Mouse (Mus musculus): ENCODE data around the gene Tnfrsf8. TPM values are rescaled to one million over a fixed set of nuclear protein-coding genes. Genes with fewer than 3 reads are reported as not detected.

Gene Tnfrsf8
- polyA plus RNA-seq, 1 experiment from 2014 or later = 0.11 TPM

GRCm38 (mm10) chr4:145276368-145277249, 38.4 kb downstream of the Tnfrsf8 start:
- no peak overlapping the region for H3K4me2 ChIP-seq (replicated peaks)
- H3K4me3 ChIP-seq (replicated peaks) = no peak overlapping the region
- no peak for ATAC-seq
- H3K27me3 ChIP-seq (replicated peaks) = no peaks in the 10 kb centered on the region
- 82% methylated on average over 6 of the region's 6 CpGs for WGBS
- H3K9me3 ChIP-seq = no peaks in the 10 kb centered on the region
- H3K4me1 ChIP-seq (replicated peaks) = no peaks in the 10 kb centered on the region
- no peak overlapping the region for H3K9ac ChIP-seq
- H3K36me3 ChIP-seq = no peaks in the 10 kb centered on the region
- no peak overlapping the region for H3K27ac ChIP-seq

- Histone ChIP-seq H3K9ac (no peak overlapping the region), H3K4me1 (replicated peaks) (no peaks in the 10 kb centered on the region), H3K4me2 (replicated peaks) (no peak overlapping the region), H3K36me3 (no peaks in the 10 kb centered on the region), H3K27me3 (replicated peaks) (no peaks in the 10 kb centered on the region), H3K9me3 (no peaks in the 10 kb centered on the region), H3K27ac (no peak overlapping the region), H3K4me3 (replicated peaks) (no peak overlapping the region)
- ATAC-seq = no peak
- 96% methylated on average over 5 of the region's 5 CpGs for WGBS
Measured at GRCm38 (mm10) chr4:145274887-145275286, 40.1 kb downstream of the Tnfrsf8 start.

- Histone ChIP-seq H3K9ac (no peak overlapping the region), H3K9me3 (no peaks in the 10 kb centered on the region), H3K4me3 (replicated peaks) (no peak overlapping the region), H3K27me3 (replicated peaks) (no peaks in the 10 kb centered on the region), H3K36me3 (no peaks in the 10 kb centered on the region), H3K4me1 (replicated peaks) (no peaks in the 10 kb centered on the region), H3K27ac (no peak overlapping the region), H3K4me2 (replicated peaks) (no peak overlapping the region)
- 88% methylated on average over 5 of the region's 5 CpGs for WGBS
- ATAC-seq = no peak
Measured at GRCm38 (mm10) chr4:145273923-145274322, 41.0 kb downstream of the Tnfrsf8 start.

GRCm38 (mm10) chr4:145272763-145273162, 42.2 kb downstream of the Tnfrsf8 start:
- WGBS = 62% methylated on average over 1 of the region's 1 CpGs
- Histone ChIP-seq H3K4me1 (replicated peaks) (no peaks in the 10 kb centered on the region), H3K9me3 (no peaks in the 10 kb centered on the region), H3K4me2 (replicated peaks) (no peak overlapping the region), H3K36me3 (no peaks in the 10 kb centered on the region), H3K27ac (0 out of 2 replicates have a peak overlapping the region, but pooled peaks have one; percentile 17), H3K27me3 (replicated peaks) (no peaks in the 10 kb centered on the region), H3K9ac (no peak overlapping the region), H3K4me3 (replicated peaks) (no peak overlapping the region)
- no peak for ATAC-seq

- no peaks in the 10 kb centered on the region for H3K9me3 ChIP-seq
- H3K27me3 ChIP-seq (replicated peaks) = no peaks in the 10 kb centered on the region
- no peak overlapping the region for H3K4me3 ChIP-seq (replicated peaks)
- no peaks in the 10 kb centered on the region for H3K4me1 ChIP-seq (replicated peaks)
- WGBS = 77% methylated on average over 4 of the region's 4 CpGs
- H3K4me2 ChIP-seq (replicated peaks) = no peak overlapping the region
- no peak overlapping the region for H3K27ac ChIP-seq
- no peaks in the 10 kb centered on the region for H3K36me3 ChIP-seq
- ATAC-seq = no peak
- no peak overlapping the region for H3K9ac ChIP-seq
Measured at GRCm38 (mm10) chr4:145271634-145272033, 43.3 kb downstream of the Tnfrsf8 start.

GRCm38 (mm10) chr4:145270136-145270535, 44.8 kb downstream of the Tnfrsf8 start:
- Histone ChIP-seq H3K9ac (no peak overlapping the region), H3K27ac (no peak overlapping the region), H3K27me3 (replicated peaks) (no peaks in the 10 kb centered on the region), H3K36me3 (no peaks in the 10 kb centered on the region), H3K4me3 (replicated peaks) (no peak overlapping the region), H3K4me2 (replicated peaks) (no peak overlapping the region), H3K9me3 (no peaks in the 10 kb centered on the region), H3K4me1 (replicated peaks) (no peaks in the 10 kb centered on the region)
- no peak for ATAC-seq
- 85% methylated on average over 5 of the region's 5 CpGs for WGBS

- WGBS = 55% methylated on average over 4 of the region's 4 CpGs
- H3K4me3 ChIP-seq (replicated peaks) = no peak overlapping the region
- H3K4me2 ChIP-seq (replicated peaks) = no peak overlapping the region
- ATAC-seq = no peak
- H3K9ac ChIP-seq = no peak overlapping the region
- no peaks in the 10 kb centered on the region for H3K27me3 ChIP-seq (replicated peaks)
- no peaks in the 10 kb centered on the region for H3K36me3 ChIP-seq
- H3K4me1 ChIP-seq (replicated peaks) = no peaks in the 10 kb centered on the region
- no peak overlapping the region for H3K27ac ChIP-seq
- no peaks in the 10 kb centered on the region for H3K9me3 ChIP-seq
Measured at GRCm38 (mm10) chr4:145267631-145268110, 47.3 kb downstream of the Tnfrsf8 start.

- Histone ChIP-seq H3K9me3 (no peaks in the 10 kb centered on the region), H3K36me3 (no peaks in the 10 kb centered on the region), H3K27me3 (replicated peaks) (no peaks in the 10 kb centered on the region), H3K27ac (no peak overlapping the region), H3K9ac (no peak overlapping the region), H3K4me2 (replicated peaks) (no peak overlapping the region), H3K4me1 (replicated peaks) (no peaks in the 10 kb centered on the region), H3K4me3 (replicated peaks) (no peak overlapping the region)
- no peak for ATAC-seq
- 75% methylated on average over 4 of the region's 4 CpGs for WGBS
Measured at GRCm38 (mm10) chr4:145266505-145266904, 48.5 kb downstream of the Tnfrsf8 start.

- no peak overlapping the region for H3K4me3 ChIP-seq (replicated peaks)
- no peaks in the 10 kb centered on the region for H3K36me3 ChIP-seq
- ATAC-seq = peak; percentile 85
- H3K27me3 ChIP-seq (replicated peaks) = no peaks in the 10 kb centered on the region
- WGBS = 9% methylated on average over 2 of the region's 2 CpGs
- H3K4me2 ChIP-seq (replicated peaks) = no peak overlapping the region
- no peak overlapping the region for H3K9ac ChIP-seq
- no peak overlapping the region for H3K27ac ChIP-seq
- H3K4me1 ChIP-seq (replicated peaks) = no peaks in the 10 kb centered on the region
- H3K9me3 ChIP-seq = no peaks in the 10 kb centered on the region
Measured at GRCm38 (mm10) chr4:145264761-145265160, 50.2 kb downstream of the Tnfrsf8 start.

- no peak overlapping the region for H3K9ac ChIP-seq
- H3K27ac ChIP-seq = no peak overlapping the region
- no peaks in the 10 kb centered on the region for H3K4me1 ChIP-seq (replicated peaks)
- no peaks in the 10 kb centered on the region for H3K9me3 ChIP-seq
- H3K4me2 ChIP-seq (replicated peaks) = no peak overlapping the region
- no peak for ATAC-seq
- no peaks in the 10 kb centered on the region for H3K36me3 ChIP-seq
- H3K27me3 ChIP-seq (replicated peaks) = no peaks in the 10 kb centered on the region
- WGBS = 95% methylated on average over 1 of the region's 1 CpGs
- no peak overlapping the region for H3K4me3 ChIP-seq (replicated peaks)
Measured at GRCm38 (mm10) chr4:145263583-145263982, 51.4 kb downstream of the Tnfrsf8 start.

GRCm38 (mm10) chr4:145260802-145261201, 54.2 kb downstream of the Tnfrsf8 start:
- Histone ChIP-seq H3K27ac (no peak overlapping the region), H3K9ac (no peak overlapping the region), H3K4me3 (replicated peaks) (no peak overlapping the region), H3K4me2 (replicated peaks) (no peak overlapping the region), H3K36me3 (no peaks in the 10 kb centered on the region), H3K9me3 (no peaks in the 10 kb centered on the region), H3K4me1 (replicated peaks) (no peaks in the 10 kb centered on the region), H3K27me3 (replicated peaks) (no peaks in the 10 kb centered on the region)
- ATAC-seq = no peak
- 71% methylated on average over 5 of the region's 5 CpGs for WGBS

- Histone ChIP-seq H3K4me2 (replicated peaks) (no peak overlapping the region), H3K27me3 (replicated peaks) (no peaks in the 10 kb centered on the region), H3K9ac (no peak overlapping the region), H3K9me3 (no peaks in the 10 kb centered on the region), H3K27ac (no peak overlapping the region), H3K36me3 (no peaks in the 10 kb centered on the region), H3K4me3 (replicated peaks) (no peak overlapping the region), H3K4me1 (replicated peaks) (no peaks in the 10 kb centered on the region)
- ATAC-seq = no peak
- WGBS = 65% methylated on average over 5 of the region's 5 CpGs
Measured at GRCm38 (mm10) chr4:145257751-145258434, 57.1 kb downstream of the Tnfrsf8 start.
